Mouse (Mus musculus) C2C12 (cell line): ENCODE results near the gene Slc44a2. TPM values are rescaled to one million over a fixed set of nuclear protein-coding genes. Genes with fewer than 3 reads are reported as not detected.

Experiments
- H3K27me3 ChIP-seq: one replicate; pipeline ENCODE4 v1.6.1; 2011; ENCODE audit not compliant: control insufficient read depth, insufficient read depth, insufficient read length
- H3K36me3 ChIP-seq: one replicate; pipeline ENCODE4 v1.6.1; 2011; ENCODE audit not compliant: control insufficient read depth, insufficient read depth
- H3K4me3 ChIP-seq: one replicate; pipeline ENCODE4 v1.5.1; 2011; ENCODE audit warnings: mild to moderate bottlenecking, control low read depth; ENCODE audit not compliant: poor library complexity, insufficient read depth, severe bottlenecking
- H3K79me2 ChIP-seq: one replicate; pipeline ENCODE4 v1.6.1; 2011; ENCODE audit not compliant: control insufficient read depth, insufficient read depth
- H3K79me3 ChIP-seq: one replicate; pipeline ENCODE4 v1.6.1; 2011; ENCODE audit warnings: low read depth, control low read depth
- H3ac ChIP-seq: one replicate; pipeline ENCODE3; 2011; ENCODE audit warnings: low read depth; ENCODE audit not compliant: control insufficient read depth, insufficient read length
- CEBPB ChIP-seq: IDR thresholded peaks from one replicate; pipeline ENCODE4 v1.6.1; 2011; ENCODE audit warnings: low read depth, mild to moderate bottlenecking, control low read depth, moderate library complexity
- CTCF ChIP-seq: IDR thresholded peaks from one replicate; pipeline ENCODE4 v1.5.1; 2011; ENCODE audit not compliant: control insufficient read depth, insufficient read depth, insufficient read length
- FOSL1 ChIP-seq: IDR thresholded peaks from one replicate; pipeline ENCODE4 v1.8.0; 2011; ENCODE audit warnings: mild to moderate bottlenecking, low read length; ENCODE audit not compliant: poor library complexity, insufficient read depth, severe bottlenecking
- MAX ChIP-seq: IDR thresholded peaks from one replicate; pipeline ENCODE4 v1.6.1; 2011; ENCODE audit warnings: mild to moderate bottlenecking, control low read depth
- MYOD1 ChIP-seq: IDR thresholded peaks from one replicate; pipeline ENCODE4 v1.6.1; 2011; ENCODE audit warnings: low read depth; ENCODE audit not compliant: control insufficient read depth, insufficient read length
- MYOG ChIP-seq: IDR thresholded peaks from one replicate; pipeline ENCODE4 v1.6.1; 2011; ENCODE audit not compliant: control insufficient read depth, insufficient read length; ENCODE audit errors: extremely low read depth
- USF1 ChIP-seq: IDR thresholded peaks from one replicate; pipeline ENCODE4 v1.6.1; 2011; ENCODE audit warnings: low read depth, mild to moderate bottlenecking, control low read depth, moderate library complexity
- polyA plus RNA-seq: library from polyadenylated mRNA; unstranded; fragments of >200 nt; fragmentation: generic; extraction: Trizol; gene quantifications from one replicate; pipeline ENCODE4 v1.2.1, GENCODE M21; 2012; ENCODE audit warnings: missing spikeins

Slc44a2 gene
- polyA plus RNA-seq, 1 experiment = 221 TPM

DNA sequence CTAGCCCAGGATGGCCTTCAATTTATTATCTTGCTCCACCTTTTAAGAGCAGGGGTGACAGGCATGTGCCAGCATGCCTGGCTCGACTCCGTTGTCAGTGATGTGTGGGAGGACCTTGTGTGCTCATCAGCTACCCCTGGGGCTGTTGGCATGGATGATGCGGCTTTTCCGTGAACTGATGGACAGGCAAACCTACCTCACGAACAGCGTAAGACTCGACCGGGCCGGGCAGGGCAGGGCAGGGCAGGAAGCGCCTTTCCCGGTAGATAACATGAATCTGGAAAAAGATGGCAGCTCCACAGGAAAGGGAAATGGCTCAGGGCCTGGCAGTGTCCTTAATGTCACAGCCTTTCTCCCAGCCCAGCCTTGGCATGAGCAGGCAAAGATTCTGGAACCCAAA lies 3.8 kb downstream of the Slc44a2 start:
- no peak overlapping the region for H3ac ChIP-seq
- H3K27me3 ChIP-seq = no peaks in the 10 kb centered on the region
- H3K4me3 ChIP-seq = no peak overlapping the region
- no peaks in the 10 kb centered on the region for H3K36me3 ChIP-seq
- peaks cover 58% of the 10 kb centered on the region for H3K79me3 ChIP-seq
- TF ChIP-seq MAX = no peak
- no peak for TF ChIP-seq MYOG
- no peak for TF ChIP-seq USF1
- no peak for TF ChIP-seq MYOD1
- no peak for TF ChIP-seq FOSL1
- H3K79me2 ChIP-seq = peaks cover 85% of the 10 kb centered on the region

DNA sequence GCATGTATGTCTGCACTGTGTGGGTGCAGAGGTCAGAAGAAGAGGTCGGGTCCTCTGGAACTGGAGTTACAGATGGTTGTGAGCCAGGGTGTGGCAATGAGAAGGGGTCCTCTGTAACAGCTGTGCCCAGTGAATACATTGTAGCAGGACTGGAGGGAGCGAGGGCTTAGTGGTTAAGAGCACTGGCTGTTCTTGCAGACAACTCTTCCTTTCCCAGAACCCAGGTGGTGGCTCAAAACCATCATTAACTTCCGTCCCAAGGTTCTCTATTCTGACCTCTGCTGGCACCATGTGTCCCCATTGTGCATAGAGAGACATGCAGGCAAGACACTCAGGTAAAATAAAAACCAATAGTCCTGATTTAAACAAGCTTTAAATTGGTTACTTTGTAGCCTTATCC lies 7.1 kb downstream of the Slc44a2 start:
- Histone ChIP-seq H3ac (no peak overlapping the region), H3K4me3 (no peak overlapping the region), H3K36me3 (no peaks in the 10 kb centered on the region), H3K79me3 (peaks cover 55% of the 10 kb centered on the region), H3K79me2 (peaks cover 92% of the 10 kb centered on the region), H3K27me3 (no peaks in the 10 kb centered on the region)
- TF ChIP-seq MAX (no peak), USF1 (no peak), FOSL1 (no peak), CEBPB (no peak), CTCF (no peak), MYOD1 (no peak), MYOG (no peak)

DNA sequence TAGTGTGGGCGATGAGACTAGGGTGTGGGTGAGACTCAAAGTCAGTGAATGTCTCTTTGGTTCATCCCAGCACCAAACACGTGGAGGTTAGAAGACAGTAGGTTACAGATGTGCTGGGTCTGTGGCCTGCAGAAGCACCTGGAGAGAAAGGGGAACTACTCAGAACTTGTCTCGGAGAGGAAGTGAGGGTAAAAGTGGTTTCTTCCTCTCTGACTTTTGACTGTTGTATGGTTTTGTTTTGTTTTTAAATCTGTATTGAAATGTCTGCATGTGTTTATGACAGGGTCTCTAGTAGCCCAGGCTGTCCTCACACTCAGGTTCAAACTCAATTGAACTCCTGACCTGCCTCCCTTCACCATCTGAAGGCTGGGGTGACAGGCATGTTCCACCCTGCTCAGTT lies 7.5 kb downstream of the Slc44a2 start:
- peaks cover 51% of the 10 kb centered on the region for H3K79me3 ChIP-seq
- H3ac ChIP-seq = no peak overlapping the region
- H3K4me3 ChIP-seq = no peak overlapping the region
- TF ChIP-seq MAX (no peak), MYOG (no peak), MYOD1 (no peak), FOSL1 (no peak), USF1 (no peak), CTCF (no peak)
- no peaks in the 10 kb centered on the region for H3K36me3 ChIP-seq
- H3K79me2 ChIP-seq = peaks cover 87% of the 10 kb centered on the region
- H3K27me3 ChIP-seq = no peaks in the 10 kb centered on the region

DNA sequence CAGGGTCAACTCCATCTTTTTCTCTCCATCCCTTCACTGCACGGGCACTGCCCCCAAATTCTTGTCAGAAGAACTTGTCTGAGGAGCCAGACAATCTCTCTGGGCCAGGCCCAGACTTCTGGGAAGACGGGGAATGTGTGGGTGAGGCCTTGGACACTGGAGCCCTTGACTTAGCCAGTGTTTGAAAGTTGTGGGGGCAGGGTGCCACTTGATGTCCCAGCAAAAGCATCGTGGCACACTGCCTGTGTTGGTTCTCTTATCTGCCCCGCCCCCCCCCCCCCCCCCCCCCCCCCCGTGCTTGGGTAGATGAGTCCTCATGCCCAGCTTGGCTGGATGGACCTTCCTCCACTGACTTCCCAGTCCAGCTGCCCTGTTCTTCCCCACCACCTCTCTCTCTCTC lies 8.5 kb downstream of the Slc44a2 start:
- TF ChIP-seq CTCF (no peak), CEBPB (no peak), MAX (no peak), USF1 (no peak), FOSL1 (no peak), MYOD1 (no peak), MYOG (no peak)
- H3K79me3 ChIP-seq = peaks cover 43% of the 10 kb centered on the region
- H3K27me3 ChIP-seq = no peaks in the 10 kb centered on the region
- H3ac ChIP-seq = no peak overlapping the region
- peaks cover 79% of the 10 kb centered on the region for H3K79me2 ChIP-seq
- no peak overlapping the region for H3K4me3 ChIP-seq
- H3K36me3 ChIP-seq = no peaks in the 10 kb centered on the region

DNA sequence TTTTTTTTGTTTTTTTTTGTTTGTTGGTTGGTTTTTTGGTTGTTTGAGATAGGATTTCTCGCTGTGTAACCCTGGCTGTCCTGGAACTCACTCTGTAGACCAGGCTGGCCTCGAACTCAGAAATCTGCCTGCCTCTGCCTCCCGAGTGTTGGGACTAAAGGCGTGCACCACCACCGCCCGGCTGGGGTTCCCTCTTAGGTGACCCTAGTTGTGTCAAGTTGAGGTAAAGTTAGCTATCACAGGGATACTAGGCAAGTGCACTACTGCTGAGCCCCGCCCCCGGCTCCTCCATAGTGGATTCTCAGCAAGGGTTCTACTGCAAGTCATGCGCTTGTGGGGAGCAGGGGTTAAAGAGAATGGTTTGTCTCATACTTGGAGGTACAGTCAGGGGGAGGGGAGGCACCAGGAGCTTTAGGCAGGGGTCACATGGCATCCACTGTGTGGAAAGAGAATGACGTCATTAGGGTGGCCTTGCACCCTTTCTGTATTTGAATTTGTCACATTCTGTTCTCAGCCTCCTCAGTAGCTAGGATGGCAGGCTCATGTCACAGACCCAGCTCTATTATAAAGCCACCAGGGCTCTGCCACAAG lies 9.3 kb downstream of the Slc44a2 start:
- Histone ChIP-seq H3K4me3 (no peak overlapping the region), H3K36me3 (no peaks in the 10 kb centered on the region), H3K79me2 (peaks cover 79% of the 10 kb centered on the region), H3K79me3 (peaks cover 39% of the 10 kb centered on the region), H3K27me3 (no peaks in the 10 kb centered on the region), H3ac (no peak overlapping the region)
- no peak for TF ChIP-seq MYOG
- TF ChIP-seq MYOD1 = no peak
- no peak for TF ChIP-seq MAX
- TF ChIP-seq CTCF = no peak
- no peak for TF ChIP-seq CEBPB
- TF ChIP-seq FOSL1 = no peak
- no peak for TF ChIP-seq USF1
